Mouse (Mus musculus): ENCODE measurements around the gene Muc13. TPM values are rescaled to one million over a fixed set of nuclear protein-coding genes. Genes with fewer than 3 reads are reported as not detected.

Gene Muc13
- total and polyA plus RNA-seq, 3 experiments = 0.21 to 6.4 (median 2.9) TPM

DNA sequence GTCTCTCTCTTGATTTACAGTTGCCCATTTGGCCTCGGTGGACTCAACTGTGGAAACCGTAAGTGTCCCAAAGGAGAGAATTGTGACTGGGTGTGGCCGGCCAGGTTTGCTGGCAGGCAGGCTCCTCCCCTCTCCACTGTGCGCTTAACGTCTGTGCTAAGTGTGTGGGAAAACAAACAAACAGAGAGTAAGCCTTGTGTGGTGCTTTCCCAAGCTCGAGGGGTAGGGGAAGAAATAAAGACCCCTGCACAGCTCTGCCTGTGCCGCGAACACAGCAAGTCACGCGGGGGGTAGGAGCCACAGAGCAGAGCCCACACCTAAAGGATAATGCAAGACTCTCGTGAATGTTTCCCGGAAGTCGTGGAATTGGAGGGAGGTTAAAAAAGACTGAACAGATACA, 42.7 kb upstream of the Muc13 start:
- no peaks in the 10 kb centered on the region for H3K9me3 ChIP-seq (replicated peaks)
- peaks cover 73% of the 10 kb centered on the region for H3K4me1 ChIP-seq (ENCODE audit: insufficient read depth, low read depth, low read length)
- DNase-seq (ENCODE audit: low spot score) (no peak), ATAC-seq (ENCODE audit: extremely low read depth, insufficient number of reproducible peaks, low FRiP score, poor library complexity, severe bottlenecking) (no peak; the same call in 1 of the 2 replicates)
- peaks cover 13% of the 10 kb centered on the region for H3K36me3 ChIP-seq (replicated peaks)
- peak overlapping the region; percentile 65; the same call in 1 of the 2 replicates for H3K4me3 ChIP-seq (ENCODE audit: low read depth, low read length)
- TF ChIP-seq GATA2 (IDR thresholded peaks at IDR 0.05; ENCODE audit: borderline replicate concordance, low read depth, low read length) (no peak), POLR2AphosphoS5 (IDR thresholded peaks at IDR 0.05; ENCODE audit: insufficient replicate concordance, low read depth, low read length) (no peak), GATA1 (IDR thresholded peaks at IDR 0.05; ENCODE audit: borderline replicate concordance, low read length) (no peak), CTCF (IDR thresholded peaks at IDR 0.05; ENCODE audit: low read depth, low read length) (no peak), TAL1 (conservative IDR thresholded peaks at IDR 0.05; ENCODE audit: low read depth, low read length) (no peak)
- no peaks in the 10 kb centered on the region for H3K27me3 ChIP-seq (ENCODE audit: insufficient read depth, low read length)

GRCm38 (mm10) chr16:33751590-33751989, 42.2 kb upstream of the Muc13 start:
- H3K4me3 ChIP-seq (ENCODE audit: low read depth, low read length) = peak overlapping the region; percentile 65
- peaks cover 14% of the 10 kb centered on the region for H3K36me3 ChIP-seq (replicated peaks)
- ATAC-seq (ENCODE audit: extremely low read depth, insufficient number of reproducible peaks, low FRiP score, poor library complexity, severe bottlenecking) = peak; percentile 92
- TF ChIP-seq CTCF (IDR thresholded peaks at IDR 0.05; ENCODE audit: low read depth, low read length) = no peak
- no peak for TF ChIP-seq TAL1 (conservative IDR thresholded peaks at IDR 0.05; ENCODE audit: low read depth, low read length)
- no peak for TF ChIP-seq GATA2 (IDR thresholded peaks at IDR 0.05; ENCODE audit: borderline replicate concordance, low read depth, low read length)
- TF ChIP-seq GATA1 (IDR thresholded peaks at IDR 0.05; ENCODE audit: borderline replicate concordance, low read length) = no peak
- TF ChIP-seq POLR2AphosphoS5 (IDR thresholded peaks at IDR 0.05; ENCODE audit: insufficient replicate concordance, low read depth, low read length) = no peak
- no peaks in the 10 kb centered on the region for H3K27me3 ChIP-seq (ENCODE audit: insufficient read depth, low read length)
- no peaks in the 10 kb centered on the region for H3K9me3 ChIP-seq (replicated peaks)
- peak; percentile 63 for DNase-seq (ENCODE audit: low spot score)
- peaks cover 74% of the 10 kb centered on the region for H3K4me1 ChIP-seq (ENCODE audit: insufficient read depth, low read depth, low read length)

DNA sequence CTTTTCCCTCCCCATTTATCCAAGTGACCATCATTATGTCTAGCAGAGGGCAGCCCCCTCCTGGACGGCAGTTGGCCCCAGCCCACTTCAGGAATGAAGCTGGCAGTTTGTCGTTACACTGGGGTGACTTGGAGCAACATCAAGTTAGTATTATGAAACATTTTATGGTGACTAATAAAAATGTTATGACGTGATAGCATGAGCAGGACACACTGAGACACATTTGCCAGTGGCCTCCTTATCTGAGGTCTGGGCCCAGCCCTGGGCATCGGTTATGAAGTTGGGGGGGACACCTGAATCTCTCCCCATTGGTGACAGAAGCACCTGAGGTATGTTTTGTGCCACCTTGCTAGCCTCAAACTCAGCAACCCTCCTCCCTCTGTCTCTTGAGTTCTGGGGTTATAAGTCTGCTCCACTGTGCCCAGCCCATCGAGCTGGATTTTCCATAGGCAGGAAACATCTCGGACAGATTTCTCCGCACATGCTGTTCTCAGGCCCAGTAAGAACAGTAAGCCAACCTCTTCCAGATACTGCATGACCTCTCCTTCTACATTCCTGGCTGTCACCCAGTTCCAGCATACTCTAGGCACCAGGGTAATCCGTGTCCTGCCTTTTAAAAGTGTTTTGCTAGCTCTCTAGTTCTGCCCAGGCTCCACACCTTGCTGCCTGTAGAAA, 40.8 kb upstream of the Muc13 start:
- no peak overlapping the region for H3K4me3 ChIP-seq (ENCODE audit: low read depth, low read length)
- DNase-seq (ENCODE audit: low spot score) (no peak), ATAC-seq (ENCODE audit: extremely low read depth, insufficient number of reproducible peaks, low FRiP score, poor library complexity, severe bottlenecking) (no peak)
- no peaks in the 10 kb centered on the region for H3K9me3 ChIP-seq (replicated peaks)
- no peak for TF ChIP-seq CTCF (IDR thresholded peaks at IDR 0.05; ENCODE audit: low read depth, low read length)
- no peak for TF ChIP-seq POLR2AphosphoS5 (IDR thresholded peaks at IDR 0.05; ENCODE audit: insufficient replicate concordance, low read depth, low read length)
- no peak for TF ChIP-seq TAL1 (conservative IDR thresholded peaks at IDR 0.05; ENCODE audit: low read depth, low read length)
- TF ChIP-seq GATA2 (IDR thresholded peaks at IDR 0.05; ENCODE audit: borderline replicate concordance, low read depth, low read length) = no peak
- no peak for TF ChIP-seq GATA1 (IDR thresholded peaks at IDR 0.05; ENCODE audit: borderline replicate concordance, low read length)
- H3K36me3 ChIP-seq (replicated peaks) = peaks cover 14% of the 10 kb centered on the region
- no peaks in the 10 kb centered on the region for H3K27me3 ChIP-seq (ENCODE audit: insufficient read depth, low read length)
- H3K4me1 ChIP-seq (ENCODE audit: insufficient read depth, low read depth, low read length) = peaks cover 69% of the 10 kb centered on the region

GRCm38 (mm10) chr16:33755293-33755692, 38.5 kb upstream of the Muc13 start:
- DNase-seq (ENCODE audit: low spot score) (no peak), ATAC-seq (ENCODE audit: extremely low read depth, insufficient number of reproducible peaks, low FRiP score, poor library complexity, severe bottlenecking) (no peak)
- Histone ChIP-seq H3K27me3 (ENCODE audit: insufficient read depth, low read length) (no peaks in the 10 kb centered on the region), H3K36me3 (replicated peaks) (peaks cover 14% of the 10 kb centered on the region), H3K9me3 (replicated peaks) (no peaks in the 10 kb centered on the region), H3K4me3 (ENCODE audit: low read depth, low read length) (no peak overlapping the region), H3K4me1 (ENCODE audit: insufficient read depth, low read depth, low read length) (peaks cover 61% of the 10 kb centered on the region)
- TF ChIP-seq GATA1 (IDR thresholded peaks at IDR 0.05; ENCODE audit: borderline replicate concordance, low read length) = no peak
- no peak for TF ChIP-seq POLR2AphosphoS5 (IDR thresholded peaks at IDR 0.05; ENCODE audit: insufficient replicate concordance, low read depth, low read length)
- no peak for TF ChIP-seq GATA2 (IDR thresholded peaks at IDR 0.05; ENCODE audit: borderline replicate concordance, low read depth, low read length)
- no peak for TF ChIP-seq CTCF (IDR thresholded peaks at IDR 0.05; ENCODE audit: low read depth, low read length)
- TF ChIP-seq TAL1 (conservative IDR thresholded peaks at IDR 0.05; ENCODE audit: low read depth, low read length) = no peak

DNA sequence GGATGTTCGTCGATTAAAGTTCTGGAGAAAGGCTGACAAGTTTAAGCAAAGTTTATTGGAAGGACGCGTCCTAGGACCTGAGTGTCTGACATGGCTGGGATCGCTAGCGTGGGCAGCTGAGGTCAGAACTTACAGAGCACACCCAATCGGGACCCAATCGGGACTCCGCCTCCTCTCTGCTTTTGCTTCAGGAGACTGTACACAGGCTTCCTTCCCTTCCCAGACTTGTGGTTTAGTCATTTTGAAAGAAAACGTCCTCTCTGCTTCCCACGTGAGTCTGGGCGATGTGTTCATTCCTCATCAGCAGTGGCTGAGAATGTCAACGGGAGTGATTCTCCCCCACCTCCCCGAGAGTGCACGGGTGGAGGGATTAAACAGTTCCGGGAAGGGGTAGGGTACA, 37.9 kb upstream of the Muc13 start:
- no peaks in the 10 kb centered on the region for H3K27me3 ChIP-seq (ENCODE audit: insufficient read depth, low read length)
- no peak for TF ChIP-seq POLR2AphosphoS5 (IDR thresholded peaks at IDR 0.05; ENCODE audit: insufficient replicate concordance, low read depth, low read length)
- TF ChIP-seq GATA2 (IDR thresholded peaks at IDR 0.05; ENCODE audit: borderline replicate concordance, low read depth, low read length) = no peak
- no peak for TF ChIP-seq GATA1 (IDR thresholded peaks at IDR 0.05; ENCODE audit: borderline replicate concordance, low read length)
- no peak for TF ChIP-seq TAL1 (conservative IDR thresholded peaks at IDR 0.05; ENCODE audit: low read depth, low read length)
- TF ChIP-seq CTCF (IDR thresholded peaks at IDR 0.05; ENCODE audit: low read depth, low read length) = no peak
- peaks cover 14% of the 10 kb centered on the region for H3K36me3 ChIP-seq (replicated peaks)
- no peaks in the 10 kb centered on the region for H3K9me3 ChIP-seq (replicated peaks)
- H3K4me3 ChIP-seq (ENCODE audit: low read depth, low read length) = no peak overlapping the region
- DNase-seq (ENCODE audit: low spot score) = no peak
- H3K4me1 ChIP-seq (ENCODE audit: insufficient read depth, low read depth, low read length) = peaks cover 66% of the 10 kb centered on the region
- no peak for ATAC-seq (ENCODE audit: extremely low read depth, insufficient number of reproducible peaks, low FRiP score, poor library complexity, severe bottlenecking)

DNA sequence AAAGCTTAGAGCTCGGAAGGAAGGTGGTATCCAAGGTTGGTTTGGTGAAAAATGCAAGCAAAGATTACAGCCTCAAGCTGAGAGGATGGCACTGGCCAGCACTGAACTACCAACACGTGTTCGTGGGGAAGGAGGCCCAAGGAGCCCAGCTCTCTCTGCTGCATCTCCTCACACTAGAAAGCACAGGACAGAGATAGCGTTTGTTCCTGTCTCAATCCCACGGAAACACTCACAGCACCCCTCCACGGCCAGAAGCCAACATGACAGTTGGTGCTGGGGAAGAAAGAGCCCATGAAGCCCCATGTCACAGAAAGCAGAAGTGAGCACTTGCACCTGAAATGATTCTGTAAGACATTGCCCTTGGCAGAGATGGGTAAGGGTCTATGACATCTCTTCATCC, 37.4 kb upstream of the Muc13 start:
- ATAC-seq (ENCODE audit: extremely low read depth, insufficient number of reproducible peaks, low FRiP score, poor library complexity, severe bottlenecking) (no peak), DNase-seq (ENCODE audit: low spot score) (no peak)
- TF ChIP-seq GATA2 (IDR thresholded peaks at IDR 0.05; ENCODE audit: borderline replicate concordance, low read depth, low read length) (no peak), TAL1 (conservative IDR thresholded peaks at IDR 0.05; ENCODE audit: low read depth, low read length) (no peak), CTCF (IDR thresholded peaks at IDR 0.05; ENCODE audit: low read depth, low read length) (no peak), GATA1 (IDR thresholded peaks at IDR 0.05; ENCODE audit: borderline replicate concordance, low read length) (no peak), POLR2AphosphoS5 (IDR thresholded peaks at IDR 0.05; ENCODE audit: insufficient replicate concordance, low read depth, low read length) (no peak)
- H3K9me3 ChIP-seq (replicated peaks) = no peaks in the 10 kb centered on the region
- H3K4me3 ChIP-seq (ENCODE audit: low read depth, low read length) = no peak overlapping the region
- peaks cover 14% of the 10 kb centered on the region for H3K36me3 ChIP-seq (replicated peaks)
- no peaks in the 10 kb centered on the region for H3K27me3 ChIP-seq (ENCODE audit: insufficient read depth, low read length)
- H3K4me1 ChIP-seq (ENCODE audit: insufficient read depth, low read depth, low read length) = peaks cover 66% of the 10 kb centered on the region
